Mouse (Mus musculus) heart, embryonic 13.5 days (tissue): ENCODE measurements around the gene Gm3015. TPM values are rescaled to one million over a fixed set of nuclear protein-coding genes. Genes with fewer than 3 reads are reported as not detected.
"Not testable (repeated sequence)": the region's sequence is repeated elsewhere in the genome, so short reads cannot be mapped to it uniquely, and the experiment has no call there.

ENCODE experiments used
- ATAC-seq: fragments of 200-750 bp; cut with Nextera tagmentation; 2 replicates; pipeline ENCODE4 v1.8.0; 2017; ENCODE audit warnings: moderate TSS enrichment; ENCODE audit not compliant: insufficient number of reproducible peaks, low FRiP score, low TSS enrichment; ENCODE audit errors: extremely low read depth
- H3K27ac ChIP-seq: fragments of 300-500 bp; sonication (generic); replicated peaks from 2 replicates; pipeline ENCODE4 v1.5.1; 2015; ENCODE audit warnings: moderate library complexity, mild to moderate bottlenecking, inconsistent platforms
- H3K27me3 ChIP-seq: fragments of 300-500 bp; sonication (generic); replicated peaks from 2 replicates; pipeline ENCODE4 v1.6.1; 2015; ENCODE audit warnings: mild to moderate bottlenecking, inconsistent platforms
- H3K36me3 ChIP-seq: fragments of 300-500 bp; sonication (generic); 2 replicates; pipeline ENCODE4 v1.6.1; 2015; ENCODE audit warnings: mild to moderate bottlenecking, inconsistent platforms
- H3K4me1 ChIP-seq: fragments of 300-500 bp; sonication (generic); 2 replicates; pipeline ENCODE4 v1.6.1; 2015; ENCODE audit warnings: inconsistent platforms
- H3K4me2 ChIP-seq: fragments of 300-500 bp; sonication (generic); 2 replicates; pipeline ENCODE4 v1.6.1; 2015; ENCODE audit warnings: inconsistent platforms, mild to moderate bottlenecking, moderate library complexity
- H3K4me3 ChIP-seq: fragments of 300-500 bp; sonication (generic); 2 replicates; pipeline ENCODE4 v1.5.1; 2015; ENCODE audit warnings: moderate library complexity, mild to moderate bottlenecking, inconsistent platforms
- H3K9ac ChIP-seq: fragments of 300-500 bp; sonication (generic); 2 replicates; pipeline ENCODE4 v1.6.1; 2015; ENCODE audit warnings: inconsistent platforms, mild to moderate bottlenecking, moderate library complexity
- H3K9me3 ChIP-seq: fragments of 300-500 bp; sonication (generic); 2 replicates; pipeline ENCODE4 v1.6.1; 2016; ENCODE audit warnings: inconsistent platforms
- WGBS: fragments of 180-500 bp; shearing (Covaris S2); methylation state at CpG from one replicate; pipeline ENCODE4 v1.1.7; 2015; ENCODE audit warnings: mixed read lengths; 5-methylcytosine and 5-hydroxymethylcytosine counted together
- polyA plus RNA-seq: library from polyadenylated mRNA; unstranded; fragments of >200 nt; fragmentation: Nextera tagmentation; extraction: Ambion mirVana; gene quantifications from 2 replicates; pipeline ENCODE4 v1.2.1, GENCODE M21; 2015

Gm3015 gene
- not detected in 2 replicates for polyA plus RNA-seq

DNA sequence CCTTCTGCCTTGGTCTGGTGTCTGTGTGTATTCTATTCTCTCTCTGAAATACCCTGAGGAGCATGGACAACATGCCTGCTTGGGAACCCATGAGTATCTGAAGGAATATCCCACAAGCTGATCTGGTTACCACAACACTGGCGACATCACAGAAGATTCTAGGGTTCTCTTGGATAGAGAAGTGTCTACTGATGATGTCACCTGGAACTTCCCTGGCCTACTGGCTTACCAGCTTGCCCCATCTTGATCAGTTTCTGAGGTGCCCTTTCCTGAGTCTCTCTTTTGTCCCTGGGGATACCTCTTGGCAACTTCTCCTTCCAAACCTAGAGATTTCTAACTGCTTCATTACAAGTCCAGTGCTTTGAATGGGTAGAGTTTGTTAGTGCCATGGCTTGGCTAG lies at the start of gene Gm3015:
Gene Gm3015 (minus strand): TSS at position 101 of the 400 bp plus-strand sequence.
- ATAC-seq, H3K4me2 ChIP-seq, H3K27me3 ChIP-seq, H3K27ac ChIP-seq, H3K9ac ChIP-seq, H3K9me3 ChIP-seq, H3K4me3 ChIP-seq, H3K36me3 ChIP-seq, H3K4me1 ChIP-seq: not testable (repeated sequence)
- WGBS = 67% methylated on average over 1 of the region's 1 CpGs

- not testable (repeated sequence) for H3K9me3 ChIP-seq, ATAC-seq, H3K36me3 ChIP-seq, H3K4me1 ChIP-seq, H3K27ac ChIP-seq, H3K4me2 ChIP-seq, H3K27me3 ChIP-seq, H3K4me3 ChIP-seq, H3K9ac ChIP-seq
Observed at GRCm38 (mm10) chr14:42797887-42798286, 29.3 kb upstream of the Gm3015 start, which contains the start of gene Gm10377. Gene Gm10377 (minus strand): TSS chr14:42797987.

Other genes with a start within 250 kb of the Gm3015 start
- not detected in 2 replicates for gene Gm8024, start 244.5 kb downstream of the Gm3015 start, polyA plus RNA-seq
- not detected in 2 replicates for gene Gm17124, start 168.9 kb downstream of the Gm3015 start, polyA plus RNA-seq
- not detected in 2 replicates for gene Gm3633, start 126.9 kb downstream of the Gm3015 start, polyA plus RNA-seq
- not detected in 2 replicates for gene Gm10378, start 112.9 kb downstream of the Gm3015 start, polyA plus RNA-seq
- gene Gm10377, start 29.2 kb upstream of the Gm3015 start, polyA plus RNA-seq = not detected in 2 replicates
- not detected in 2 replicates for gene Gm21977, start 84.7 kb upstream of the Gm3015 start, polyA plus RNA-seq
- gene Gm8082, start 224.8 kb upstream of the Gm3015 start, polyA plus RNA-seq = not detected in 2 replicates
- gene Gm10376, start 246.8 kb upstream of the Gm3015 start, polyA plus RNA-seq = not detected in 2 replicates